Mouse (Mus musculus): ENCODE data around the gene Bag5.

GRCm38 (mm10) chr12:111722654-111723053 lies 9.6 kb upstream of the Bag5 start:
- no peak for TF ChIP-seq POLR2A (IDR thresholded peaks at IDR 0.05; ENCODE audit: low read depth, low read length)
- peak; percentile 42; the same call in 1 of the 2 replicates for TF ChIP-seq CTCF (IDR thresholded peaks at IDR 0.05; ENCODE audit: extremely low read depth, insufficient read depth, insufficient read length, insufficient replicate concordance)

All from spleen, adult 2 months (tissue).